In genomic region chr11:74611437-74611836, GRCm38 (mm10) we compare ENCODE assay signal across 10 mouse cellular contexts. TPM values are rescaled to one million over a fixed set of nuclear protein-coding genes. Genes with fewer than 3 reads are reported as not detected.
DNase-seq lines count a peak whose midpoint lies in the region; ATAC-seq lines count a peak whose summit lies in the region.
"Had no signal": no experiment of that assay in that cellular context is flagged by ENCODE, and none has a peak within 500 bp of the region (broad histone marks: within the 10 kb centered on the region; RNA-seq: fewer than 3 reads in every experiment).

No protein-coding gene starts in this region.

- H3K27me3 ChIP-seq in heart, embryonic 14.5 days (ENCODE audit: control insufficient read depth, insufficient read depth, low read length), result peaks cover 53% of the 10 kb centered on the region
- H3K27me3 ChIP-seq in midbrain, embryonic 10.5 days (ENCODE audit: low read depth, poor library complexity, severe bottlenecking), result peaks cover 58% of the 10 kb centered on the region
- H3K27me3 ChIP-seq in midbrain, embryonic 16.5 days (ENCODE audit: control insufficient read depth, insufficient read depth, low read depth, low read length), result peaks cover 26% of the 10 kb centered on the region
- peaks cover 30% of the 10 kb centered on the region for H3K27me3 ChIP-seq in hindbrain, embryonic 16.5 days (replicated peaks; ENCODE audit: control insufficient read depth, insufficient read depth, low read length)
- H3K27me3 ChIP-seq in midbrain, embryonic 15.5 days (replicated peaks), result peaks cover 34% of the 10 kb centered on the region

- peak overlapping the region in 1 of 2 experiments; percentile 44; a peak in 2 of 4 replicates for H3K4me3 ChIP-seq in heart, embryonic 14.5 days (ENCODE audit: control insufficient read depth in 1 of 2, insufficient read depth in 1 of 2, low read depth in 1 of 2, low read length in 2 of 2)
- H3K4me3 ChIP-seq in midbrain, embryonic 10.5 days, result peak overlapping the region; percentile 62; the same call in 1 of the 2 replicates
- no peak overlapping the region; the same call in 1 of the 2 replicates for H3K4me3 ChIP-seq in midbrain, embryonic 16.5 days (ENCODE audit: low read depth, low read length)
- H3K4me3 ChIP-seq in hindbrain, embryonic 16.5 days (ENCODE audit: low read length), result no peak overlapping the region; the same call in 1 of the 2 replicates
- no peak overlapping the region for H3K4me3 ChIP-seq in midbrain, embryonic 15.5 days

- peak overlapping the region; percentile 86 for H3K4me2 ChIP-seq in heart, embryonic 14.5 days (ENCODE audit: low read length)
- H3K4me2 ChIP-seq in midbrain, embryonic 16.5 days (ENCODE audit: low read length), result no peak overlapping the region
- peak overlapping the region; percentile 93 for H3K4me2 ChIP-seq in hindbrain, embryonic 16.5 days (ENCODE audit: low read length)
- H3K4me2 ChIP-seq in midbrain, embryonic 15.5 days, result peak overlapping the region; percentile 84; the same call in 1 of the 2 replicates

- no peak overlapping the region for H3K9ac ChIP-seq in heart, embryonic 14.5 days (ENCODE audit: low read length)
- H3K9ac ChIP-seq in midbrain, embryonic 16.5 days (ENCODE audit: low read depth, low read length), result no peak overlapping the region
- H3K9ac ChIP-seq in hindbrain, embryonic 16.5 days (ENCODE audit: low read depth, low read length), result no peak overlapping the region
- no peak overlapping the region for H3K9ac ChIP-seq in midbrain, embryonic 15.5 days

- peaks cover 2 to 12% of the 10 kb centered on the region in 2 experiments; a peak in 2 of 4 replicates for H3K4me1 ChIP-seq in heart, embryonic 14.5 days (ENCODE audit: control insufficient read depth in 2 of 2, insufficient read depth in 2 of 2, low read length in 2 of 2)
- H3K4me1 ChIP-seq in midbrain, embryonic 10.5 days, result peaks cover 13% of the 10 kb centered on the region
- peaks cover 8% of the 10 kb centered on the region for H3K4me1 ChIP-seq in midbrain, embryonic 16.5 days (ENCODE audit: control insufficient read depth, insufficient read depth, low read length)
- H3K4me1 ChIP-seq in hindbrain, embryonic 16.5 days (ENCODE audit: control insufficient read depth, insufficient read depth, low read depth, low read length), result peaks cover 7% of the 10 kb centered on the region
- H3K4me1 ChIP-seq in midbrain, embryonic 15.5 days, result peaks cover 9% of the 10 kb centered on the region

- no peaks in the 10 kb centered on the region for H3K9me3 ChIP-seq in heart, embryonic 14.5 days (ENCODE audit: control insufficient read depth, low read length)
- no peaks in the 10 kb centered on the region for H3K9me3 ChIP-seq in midbrain, embryonic 10.5 days (replicated peaks)
- H3K9me3 ChIP-seq in midbrain, embryonic 16.5 days (replicated peaks; ENCODE audit: control insufficient read depth, low read length, poor library complexity, severe bottlenecking), result no peaks in the 10 kb centered on the region
- H3K9me3 ChIP-seq in hindbrain, embryonic 16.5 days (ENCODE audit: control insufficient read depth, low read length), result no peaks in the 10 kb centered on the region
- no peaks in the 10 kb centered on the region for H3K9me3 ChIP-seq in midbrain, embryonic 15.5 days

- H3K36me3 ChIP-seq in heart, embryonic 14.5 days (ENCODE audit: control insufficient read depth, insufficient read depth, low read length), result no peaks in the 10 kb centered on the region
- no peaks in the 10 kb centered on the region for H3K36me3 ChIP-seq in midbrain, embryonic 10.5 days
- no peaks in the 10 kb centered on the region for H3K36me3 ChIP-seq in midbrain, embryonic 16.5 days (ENCODE audit: control insufficient read depth, insufficient read depth, low read length)
- H3K36me3 ChIP-seq in hindbrain, embryonic 16.5 days (ENCODE audit: control insufficient read depth, insufficient read depth, low read length), result no peaks in the 10 kb centered on the region
- H3K36me3 ChIP-seq in midbrain, embryonic 15.5 days (replicated peaks), result no peaks in the 10 kb centered on the region

- WGBS in heart, embryonic 14.5 days, result 10% methylated on average over 7 of the region's 7 CpGs
- WGBS in midbrain, embryonic 10.5 days, result 33% methylated on average over 7 of the region's 7 CpGs
- WGBS in midbrain, embryonic 16.5 days, result 18% methylated on average over 7 of the region's 7 CpGs
- 16% methylated on average over 7 of the region's 7 CpGs for WGBS in hindbrain, embryonic 16.5 days
- WGBS in midbrain, embryonic 15.5 days, result 22% methylated on average over 7 of the region's 7 CpGs

- DNase-seq in heart, adult 9 months (ENCODE audit: low spot score in 2 of 2), result no peak
- DNase-seq in midbrain, embryonic 10.5 days (ENCODE audit: low spot score), result no peak
- no peak for DNase-seq in kidney, postnatal 10 days
- DNase-seq in cerebellum, postnatal 10 days, result no peak
- DNase-seq: gastrocnemius, postnatal 25 days; lung, postnatal 36 days had no signal

- no peak for ATAC-seq in heart, embryonic 14.5 days (ENCODE audit: insufficient number of reproducible peaks, insufficient read depth, low FRiP score, low read depth)
- ATAC-seq in midbrain, embryonic 16.5 days, result no peak
- no peak for ATAC-seq in hindbrain, embryonic 16.5 days
- no peak for ATAC-seq in midbrain, embryonic 15.5 days (replicated peaks)

- no peak overlapping the region for H3K27ac ChIP-seq in heart, embryonic 14.5 days (replicated peaks in 1 of 2; ENCODE audit: control insufficient read depth in 1 of 2, insufficient read depth in 1 of 2, low read depth in 2 of 2, low read length in 2 of 2)
- H3K27ac ChIP-seq in midbrain, embryonic 10.5 days (replicated peaks), result no peak overlapping the region
- H3K27ac ChIP-seq in midbrain, embryonic 16.5 days (ENCODE audit: low read length), result no peak overlapping the region
- H3K27ac ChIP-seq in hindbrain, embryonic 16.5 days (ENCODE audit: low read depth, low read length), result no peak overlapping the region
- no peak overlapping the region for H3K27ac ChIP-seq in midbrain, embryonic 15.5 days

RNA-seq across cellular contexts. Expression of gene Rap1gap2, which starts 0.7 kb away (rescaled TPM):
- 4.3 and 4.7 TPM in 2 replicates for polyA plus RNA-seq in heart, embryonic 14.5 days (2014; fragmentation: Nextera tagmentation; extraction: Ambion mirVana)
- 0.88 and 2.1 TPM in 2 replicates for polyA plus RNA-seq in midbrain, embryonic 10.5 days (2016; fragmentation: Nextera tagmentation; extraction: Ambion mirVana)
- polyA plus RNA-seq in midbrain, embryonic 16.5 days (2015; fragmentation: Nextera tagmentation; extraction: Ambion mirVana), result 17.1 and 18.3 TPM in 2 replicates
- polyA plus RNA-seq in hindbrain, embryonic 16.5 days (2015; fragmentation: Nextera tagmentation; extraction: Ambion mirVana), result 13.7 and 15.0 TPM in 2 replicates
- polyA plus RNA-seq in midbrain, embryonic 15.5 days (2015; fragmentation: Nextera tagmentation; extraction: Ambion mirVana), result 14.5 and 15.8 TPM in 2 replicates

RNA-seq across cellular contexts. Expression of gene Ccdc92b, which starts 8.0 kb away (rescaled TPM):
- polyA plus RNA-seq in heart, embryonic 14.5 days (2014; fragmentation: Nextera tagmentation; extraction: Ambion mirVana), result 0.32 and 0.67 TPM in 2 replicates
- polyA plus RNA-seq in midbrain, embryonic 10.5 days (2016; fragmentation: Nextera tagmentation; extraction: Ambion mirVana), result 0.62 and 0.67 TPM in 2 replicates
- 2.6 and 3.3 TPM in 2 replicates for polyA plus RNA-seq in midbrain, embryonic 16.5 days (2015; fragmentation: Nextera tagmentation; extraction: Ambion mirVana)
- 2.5 and 2.9 TPM in 2 replicates for polyA plus RNA-seq in hindbrain, embryonic 16.5 days (2015; fragmentation: Nextera tagmentation; extraction: Ambion mirVana)
- polyA plus RNA-seq in midbrain, embryonic 15.5 days (2015; fragmentation: Nextera tagmentation; extraction: Ambion mirVana), result 3.3 and 4.0 TPM in 2 replicates

RNA-seq across cellular contexts. Expression of gene Cluh, which starts 37.9 kb away (rescaled TPM):
- 39.7 and 43.1 TPM in 2 replicates for polyA plus RNA-seq in heart, embryonic 14.5 days (2014; fragmentation: Nextera tagmentation; extraction: Ambion mirVana)
- 25.5 and 26.2 TPM in 2 replicates for polyA plus RNA-seq in midbrain, embryonic 10.5 days (2016; fragmentation: Nextera tagmentation; extraction: Ambion mirVana)
- polyA plus RNA-seq in midbrain, embryonic 16.5 days (2015; fragmentation: Nextera tagmentation; extraction: Ambion mirVana), result 16.4 and 18.1 TPM in 2 replicates
- 18.7 and 22.7 TPM in 2 replicates for polyA plus RNA-seq in hindbrain, embryonic 16.5 days (2015; fragmentation: Nextera tagmentation; extraction: Ambion mirVana)
- polyA plus RNA-seq in midbrain, embryonic 15.5 days (2015; fragmentation: Nextera tagmentation; extraction: Ambion mirVana), result 18.2 TPM in 2 replicates
